Mouse (Mus musculus) myocyte (in vitro differentiated cells): ENCODE results near the gene H1fnt. TPM values are rescaled to one million over a fixed set of nuclear protein-coding genes. Genes with fewer than 3 reads are reported as not detected.

Source experiments
- H3K27me3 ChIP-seq: one replicate; pipeline ENCODE4 v1.6.1; 2011; ENCODE audit not compliant: control insufficient read depth, insufficient read depth, insufficient read length
- H3K36me3 ChIP-seq: one replicate; pipeline ENCODE4 v1.6.1; 2011; ENCODE audit not compliant: control insufficient read depth, insufficient read depth
- H3K4me2 ChIP-seq: one replicate; pipeline ENCODE4 v1.6.1; 2011; ENCODE audit warnings: low read depth, control low read depth
- H3K4me3 ChIP-seq: one replicate; pipeline ENCODE4 v1.5.1; 2011; ENCODE audit warnings: mild to moderate bottlenecking, control low read depth, moderate library complexity
- H3K79me2 ChIP-seq: one replicate; pipeline ENCODE4 v1.6.1; 2011; ENCODE audit not compliant: control insufficient read depth, insufficient read depth
- H3ac ChIP-seq: one replicate; pipeline ENCODE4 v1.6.1; 2011; ENCODE audit not compliant: control insufficient read depth, insufficient read length
- CEBPB ChIP-seq: IDR thresholded peaks from 2 replicates; pipeline ENCODE4 v1.6.1; 2011; ENCODE audit warnings: mild to moderate bottlenecking, moderate library complexity; ENCODE audit not compliant: poor library complexity, insufficient read depth, severe bottlenecking
- E2F4 ChIP-seq: IDR thresholded peaks from one replicate; pipeline ENCODE4 v1.6.1; 2011; ENCODE audit warnings: mild to moderate bottlenecking, control low read depth, moderate library complexity; ENCODE audit not compliant: insufficient read depth
- MAX ChIP-seq: IDR thresholded peaks from one replicate; pipeline ENCODE4 v1.6.1; 2011; ENCODE audit warnings: low read depth, mild to moderate bottlenecking, control low read depth
- MYOD1 ChIP-seq, 3 experiments: IDR thresholded peaks; one replicate each; pipeline ENCODE4 v1.6.1; 2011; ENCODE audit warnings: control low read depth in 2 of 3, low read depth in 2 of 3, mild to moderate bottlenecking in 2 of 3, moderate library complexity in 1 of 3; ENCODE audit not compliant: insufficient read length in 2 of 3, control insufficient read depth in 1 of 3
- MYOG ChIP-seq, 3 experiments: IDR thresholded peaks; one replicate each; pipeline ENCODE4 v1.6.1; 2011; ENCODE audit warnings: control low read depth in 2 of 3, low read depth in 2 of 3, mild to moderate bottlenecking in 2 of 3; ENCODE audit not compliant: insufficient read length in 2 of 3, control insufficient read depth in 1 of 3, insufficient read depth in 1 of 3
- POLR2A ChIP-seq: IDR thresholded peaks from one replicate; pipeline ENCODE4 v1.6.1; 2011; ENCODE audit warnings: low read depth, mild to moderate bottlenecking, control low read depth, moderate library complexity; ENCODE audit not compliant: insufficient read length
- POLR2AphosphoS2 ChIP-seq: IDR thresholded peaks from one replicate; pipeline ENCODE4 v1.6.1; 2011; ENCODE audit warnings: low read depth, control low read depth; ENCODE audit not compliant: insufficient read length
- REST ChIP-seq: IDR thresholded peaks from one replicate; pipeline ENCODE4 v1.6.1; 2011; ENCODE audit warnings: mild to moderate bottlenecking, control low read depth, moderate library complexity; ENCODE audit not compliant: insufficient read depth, insufficient read length
- SRF ChIP-seq: IDR thresholded peaks from one replicate; pipeline ENCODE4 v1.6.1; 2011; ENCODE audit warnings: low read depth; ENCODE audit not compliant: control insufficient read depth, insufficient read length
- TCF12 ChIP-seq: IDR thresholded peaks from one replicate; pipeline ENCODE4 v1.6.1; 2011; ENCODE audit warnings: mild to moderate bottlenecking, control low read depth; ENCODE audit not compliant: poor library complexity, insufficient read depth, severe bottlenecking
- TCF3 ChIP-seq: IDR thresholded peaks from one replicate; pipeline ENCODE4 v1.6.1; 2011; ENCODE audit warnings: low read depth, control low read depth; ENCODE audit not compliant: insufficient read length
- USF1 ChIP-seq: IDR thresholded peaks from one replicate; pipeline ENCODE4 v1.6.1; 2011; ENCODE audit warnings: low read depth, mild to moderate bottlenecking, control low read depth, moderate library complexity
- polyA plus RNA-seq: library from polyadenylated mRNA; unstranded; fragments of >200 nt; fragmentation: generic; extraction: Trizol; gene quantifications from one replicate; pipeline ENCODE4 v1.2.1, GENCODE M21; 2012; ENCODE audit warnings: missing spikeins

H1fnt gene
- polyA plus RNA-seq, result not detected

DNA sequence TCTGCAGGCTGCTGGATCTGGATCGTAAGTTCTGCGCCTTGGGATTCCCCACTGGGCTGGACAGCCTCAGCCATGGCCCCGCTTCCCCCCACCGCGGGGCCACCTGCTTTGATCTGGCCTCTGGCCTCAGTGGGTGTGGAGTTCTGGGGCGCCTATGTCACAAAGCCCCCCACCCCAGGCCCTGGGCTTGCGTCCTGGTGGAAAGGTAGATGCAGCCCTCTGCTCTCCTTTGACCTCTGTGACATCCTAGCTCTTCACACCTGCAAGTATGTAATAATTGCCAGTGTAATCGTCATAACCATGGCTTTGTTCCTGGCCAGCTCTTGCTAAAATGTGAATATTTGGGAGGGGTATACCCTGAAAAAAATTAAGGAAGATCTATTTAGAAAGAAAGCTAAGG lies at the start of gene H1fnt:
H1fnt (minus strand) TSS at position 101 of the 400 bp plus-strand sequence.
- H3K4me3 ChIP-seq, result no peak within 1 kb of the TSS
- H3K4me2 ChIP-seq, result no peak within 1 kb of the TSS
- no peaks in the 10 kb centered on the region for H3K36me3 ChIP-seq
- no peaks in the 10 kb centered on the region for H3K27me3 ChIP-seq
- TF ChIP-seq E2F4 (no peak), CEBPB (no peak), MAX (no peak), TCF3 (no peak), MYOG (IDR thresholded peaks at IDR 0.05; ENCODE audit: control insufficient read depth in 1 of 3, insufficient read depth in 1 of 3, insufficient read length in 2 of 3, low read depth in 2 of 3) (no peak), POLR2A (no peak), POLR2AphosphoS2 (no peak), REST (no peak), SRF (no peak), USF1 (no peak), MYOD1 (IDR thresholded peaks at IDR 0.05; ENCODE audit: control insufficient read depth in 1 of 3, insufficient read length in 2 of 3, low read depth in 2 of 3) (no peak), TCF12 (no peak)
- H3ac ChIP-seq, result no peak within 1 kb of the TSS
- H3K79me2 ChIP-seq, result no peaks in the 10 kb centered on the region

DNA sequence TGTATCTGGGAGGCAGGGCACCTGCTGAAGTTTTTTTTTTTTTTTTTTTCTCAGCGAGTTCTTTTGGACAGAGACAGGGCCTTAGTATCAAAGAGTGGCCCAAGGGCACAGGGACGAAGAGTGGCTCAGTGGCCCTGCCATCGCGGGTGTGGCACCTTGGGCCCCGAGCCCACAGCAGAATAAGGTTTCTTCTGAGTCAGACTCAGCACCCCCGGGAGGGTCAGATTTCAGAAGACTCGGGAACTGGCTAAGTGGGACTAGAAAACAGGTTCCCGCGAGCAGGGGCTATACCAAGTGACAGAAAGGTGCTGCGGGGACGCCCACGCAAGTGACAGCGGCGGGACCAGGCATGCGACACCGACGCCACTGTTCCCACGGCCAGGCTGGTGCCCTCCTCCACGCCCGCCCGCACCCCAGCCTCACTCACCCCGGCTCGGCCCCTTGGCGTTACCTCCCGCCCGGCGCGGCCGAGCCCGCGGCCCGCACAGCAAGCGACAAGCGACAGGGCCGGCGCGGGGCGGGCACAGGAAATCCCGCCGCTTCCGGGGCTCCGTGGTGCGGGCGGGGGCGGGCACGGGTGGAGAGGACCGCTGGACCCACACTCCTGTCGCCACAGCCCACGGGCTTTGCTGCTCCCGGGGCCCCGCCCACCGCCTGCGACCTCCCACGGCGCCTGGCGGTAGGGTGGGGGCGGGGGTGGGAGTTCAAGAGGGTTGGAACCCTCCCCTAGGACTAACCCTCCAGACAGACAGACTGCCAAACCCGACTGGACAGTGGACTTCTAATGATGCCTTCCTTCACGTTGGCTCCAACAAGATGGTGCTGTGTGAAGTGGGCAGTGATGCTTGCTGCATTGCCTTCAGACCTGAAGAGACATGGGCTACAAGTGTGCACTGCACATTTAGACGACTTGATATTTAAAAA lies 38.8 kb upstream of the H1fnt start, which contains the start of gene Zfp641:
Zfp641 (minus strand) TSS at position 534 of the 924 bp plus-strand sequence.
- Histone ChIP-seq H3ac (no peak within 1 kb of the TSS), H3K4me2 (no peak within 1 kb of the TSS), H3K4me3 (no peak within 1 kb of the TSS), H3K36me3 (no peaks in the 10 kb centered on the region), H3K27me3 (peaks cover 11% of the 10 kb centered on the region), H3K79me2 (no peaks in the 10 kb centered on the region)
- TF ChIP-seq TCF12 (no peak), REST (no peak), POLR2A (no peak), POLR2AphosphoS2 (no peak), E2F4 (no peak), MAX (no peak), USF1 (no peak), SRF (no peak), CEBPB (no peak), MYOG (IDR thresholded peaks at IDR 0.05; ENCODE audit: control insufficient read depth in 1 of 3, insufficient read depth in 1 of 3, insufficient read length in 2 of 3, low read depth in 2 of 3) (no peak)

DNA sequence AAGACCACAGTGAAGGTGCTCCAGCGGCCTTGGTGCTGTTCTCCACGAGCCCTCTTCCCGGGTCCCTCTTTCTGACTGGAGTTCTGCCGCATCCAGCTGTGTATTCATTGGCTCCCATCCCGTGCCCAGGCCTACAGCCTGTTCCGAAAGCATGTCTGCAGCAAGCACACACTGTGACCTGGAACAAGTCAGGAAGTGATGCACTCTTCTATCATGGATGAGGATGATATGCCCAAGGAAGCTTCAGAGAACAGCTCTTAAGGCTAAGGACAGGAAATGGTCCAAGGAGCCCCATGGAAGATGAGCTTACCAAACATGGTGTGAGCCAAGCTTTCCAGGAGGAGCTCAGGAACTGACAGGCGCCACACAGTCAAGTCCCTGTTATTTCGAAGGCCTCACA lies 36.6 kb upstream of the H1fnt start:
- Histone ChIP-seq H3K4me2 (no peak overlapping the region), H3K79me2 (no peaks in the 10 kb centered on the region), H3K4me3 (no peak overlapping the region), H3ac (no peak overlapping the region), H3K36me3 (no peaks in the 10 kb centered on the region), H3K27me3 (peaks cover 25% of the 10 kb centered on the region)
- no peak for TF ChIP-seq POLR2A
- no peak for TF ChIP-seq MAX
- no peak for TF ChIP-seq REST

DNA sequence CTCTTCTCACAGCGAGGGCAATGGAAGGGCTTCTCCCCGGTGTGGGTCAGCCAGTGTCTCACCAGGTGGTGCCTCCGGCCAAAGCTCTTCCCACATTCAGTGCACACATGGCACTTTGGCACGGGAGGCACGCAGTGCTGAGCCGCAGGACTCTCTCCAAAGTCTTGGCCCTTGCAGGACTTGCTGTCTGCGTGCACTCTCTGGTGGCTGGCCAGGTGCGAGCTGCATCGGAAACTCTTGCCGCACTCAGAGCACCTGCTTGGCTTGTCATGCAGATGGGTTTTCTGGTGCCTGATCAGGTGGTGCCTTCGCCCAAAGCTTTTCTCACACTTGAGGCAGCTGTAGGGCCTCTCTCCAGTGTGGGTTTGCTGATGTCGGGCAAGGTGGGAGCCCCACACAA lies 31.5 kb upstream of the H1fnt start:
- peaks cover 21% of the 10 kb centered on the region for H3K27me3 ChIP-seq
- no peak overlapping the region for H3K4me2 ChIP-seq
- no peak for TF ChIP-seq POLR2A
- TF ChIP-seq REST, result no peak
- TF ChIP-seq TCF12, result no peak
- no peak for TF ChIP-seq MYOD1 (IDR thresholded peaks at IDR 0.05; ENCODE audit: control insufficient read depth in 1 of 3, insufficient read length in 2 of 3, low read depth in 2 of 3)
- TF ChIP-seq CEBPB, result no peak
- TF ChIP-seq SRF, result no peak
- TF ChIP-seq MAX, result no peak
- no peak for TF ChIP-seq TCF3
- no peak for TF ChIP-seq MYOG (IDR thresholded peaks at IDR 0.05; ENCODE audit: control insufficient read depth in 1 of 3, insufficient read depth in 1 of 3, insufficient read length in 2 of 3, low read depth in 2 of 3)
- TF ChIP-seq POLR2AphosphoS2, result no peak
- TF ChIP-seq E2F4, result no peak
- no peak for TF ChIP-seq USF1

More for the DNA sequence above, 31.5 kb upstream of the H1fnt start:
- no peaks in the 10 kb centered on the region for H3K79me2 ChIP-seq
- no peak overlapping the region for H3ac ChIP-seq
- H3K4me3 ChIP-seq, result no peak overlapping the region
- H3K36me3 ChIP-seq, result no peaks in the 10 kb centered on the region
